Mouse (Mus musculus): ENCODE results near the gene Wiz. TPM values are rescaled to one million over a fixed set of nuclear protein-coding genes. Genes with fewer than 3 reads are reported as not detected.

Wiz gene
- polyA plus RNA-seq, 1 experiment from 2014 or later = 5.8 TPM

- ATAC-seq (ENCODE audit: low read depth) = no peak
- Histone ChIP-seq H3K4me3 (replicated peaks) (no peak overlapping the region), H3K27me3 (0 out of 2 replicates have a peak, but pooled peaks cover 3% of the 10 kb centered on the region), H3K4me1 (replicated peaks) (no peaks in the 10 kb centered on the region), H3K9ac (no peak overlapping the region), H3K36me3 (no peaks in the 10 kb centered on the region), H3K27ac (no peak overlapping the region), H3K9me3 (replicated peaks) (no peaks in the 10 kb centered on the region), H3K4me2 (no peak overlapping the region)
- 69% methylated on average over 6 of the region's 6 CpGs for WGBS (ENCODE audit: insufficient replicate concordance)
- no peak for DNase-seq
Measured at GRCm38 (mm10) chr17:32411898-32412297, 22.7 kb upstream of the Wiz start.

DNA sequence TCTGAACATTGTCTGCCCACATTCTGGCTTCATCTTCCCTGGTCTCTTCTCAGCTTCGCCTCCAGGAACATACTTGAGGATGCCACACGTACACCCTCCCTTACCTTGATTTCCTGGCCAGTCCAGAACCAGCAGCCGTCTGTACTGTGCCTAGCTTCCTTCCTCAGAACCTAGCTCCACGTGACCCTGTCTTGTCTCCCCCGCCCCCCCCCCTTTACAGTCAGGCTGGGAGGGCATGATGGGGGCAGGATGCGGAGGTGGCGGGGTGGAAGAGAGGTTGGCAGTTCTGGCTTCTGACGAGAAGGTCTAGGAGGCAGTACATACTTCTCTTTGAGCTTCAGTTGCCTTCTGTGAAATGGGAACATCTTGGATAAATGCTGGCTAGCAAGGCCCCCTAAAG is 14.2 kb upstream of the Wiz start, which contains the start of gene Rasal3:
Gene Rasal3, minus strand, starts transcription at position 167 of the 400 bp plus-strand sequence.
- Histone ChIP-seq H3K27ac (peak within 1 kb of the TSS; percentile 29), H3K27me3 (no peaks in the 10 kb centered on the region), H3K36me3 (no peaks in the 10 kb centered on the region), H3K4me2 (peak within 1 kb of the TSS; percentile 71), H3K4me3 (replicated peaks) (peak within 1 kb of the TSS; percentile 59), H3K4me1 (replicated peaks) (peaks cover 26% of the 10 kb centered on the region), H3K9me3 (replicated peaks) (no peaks in the 10 kb centered on the region), H3K9ac (peak within 1 kb of the TSS; percentile 66)
- ATAC-seq (ENCODE audit: low read depth) (0 out of 2 replicates have a peak, but pooled peaks have one; percentile 47), DNase-seq (no peak)
- 29% methylated on average over 8 of the region's 8 CpGs for WGBS (ENCODE audit: insufficient replicate concordance)

DNA sequence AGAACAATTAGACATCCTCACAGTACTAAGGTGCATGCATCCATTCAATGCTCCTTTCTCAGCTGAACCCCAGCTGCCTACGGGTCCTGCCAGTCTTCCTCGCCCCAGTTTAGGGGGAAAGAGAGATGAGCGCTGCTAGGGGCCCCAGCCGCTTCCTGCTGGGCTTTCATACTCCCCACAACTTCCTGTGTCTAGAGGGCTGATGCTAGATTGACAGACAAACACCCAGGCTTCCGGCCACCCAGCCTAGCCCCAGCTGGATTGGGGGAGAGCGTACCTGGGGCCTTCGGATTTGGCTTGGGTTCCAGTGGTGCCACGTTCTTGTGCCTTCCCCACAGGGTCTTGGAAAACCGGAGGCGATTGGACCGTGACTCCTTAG is 13.5 kb upstream of the Wiz start:
- Histone ChIP-seq H3K27me3 (0 out of 2 replicates have a peak, but pooled peaks cover 6% of the 10 kb centered on the region), H3K4me2 (peak overlapping the region; percentile 71), H3K9me3 (replicated peaks) (no peaks in the 10 kb centered on the region), H3K36me3 (no peaks in the 10 kb centered on the region), H3K4me1 (replicated peaks) (peaks cover 26% of the 10 kb centered on the region), H3K27ac (no peak overlapping the region), H3K9ac (peak overlapping the region; percentile 66), H3K4me3 (replicated peaks) (peak overlapping the region; percentile 59)
- 29% methylated on average over 11 of the region's 11 CpGs for WGBS (ENCODE audit: insufficient replicate concordance)
- ATAC-seq (ENCODE audit: low read depth) (peak; percentile 81), DNase-seq (peak; percentile 36)

DNA sequence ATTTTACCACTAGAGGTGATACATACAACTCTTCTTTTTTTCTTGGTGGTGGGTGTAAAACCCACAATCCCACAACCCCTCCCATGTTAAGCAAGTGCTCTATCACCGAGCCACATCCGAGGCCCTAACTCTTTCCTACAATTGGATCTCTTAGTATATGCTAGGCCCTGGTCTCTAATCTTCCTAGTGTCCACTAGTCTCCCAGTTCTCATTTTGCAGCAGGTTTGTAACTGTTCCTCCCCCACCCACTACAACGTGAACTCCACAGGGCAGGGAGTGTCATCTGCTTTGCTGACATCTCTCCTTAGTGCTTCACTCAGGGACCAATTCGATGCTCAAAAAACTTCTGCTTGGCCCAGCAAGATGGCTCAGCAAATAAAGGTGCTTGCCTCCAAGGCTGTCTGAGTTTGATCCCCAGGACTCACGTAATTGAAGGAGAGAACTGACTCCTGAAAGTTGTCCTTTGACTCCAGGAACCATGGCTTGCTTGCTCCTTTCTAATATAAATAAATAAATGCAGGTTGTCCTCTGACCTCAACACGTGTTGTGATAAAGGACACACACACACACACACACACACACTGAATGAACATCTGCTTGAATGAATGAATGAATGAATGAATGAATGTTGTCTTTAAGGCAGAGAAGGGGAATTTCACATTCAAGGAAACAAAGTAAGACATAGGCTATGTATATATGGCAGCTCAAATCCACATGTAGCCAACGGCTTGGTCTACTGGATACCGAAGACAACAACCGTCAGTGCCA is 13.0 kb upstream of the Wiz start:
- no peak overlapping the region for H3K27ac ChIP-seq
- WGBS (ENCODE audit: insufficient replicate concordance) = 24% methylated on average over 9 of the region's 9 CpGs
- peak overlapping the region; percentile 66 for H3K9ac ChIP-seq

DNA sequence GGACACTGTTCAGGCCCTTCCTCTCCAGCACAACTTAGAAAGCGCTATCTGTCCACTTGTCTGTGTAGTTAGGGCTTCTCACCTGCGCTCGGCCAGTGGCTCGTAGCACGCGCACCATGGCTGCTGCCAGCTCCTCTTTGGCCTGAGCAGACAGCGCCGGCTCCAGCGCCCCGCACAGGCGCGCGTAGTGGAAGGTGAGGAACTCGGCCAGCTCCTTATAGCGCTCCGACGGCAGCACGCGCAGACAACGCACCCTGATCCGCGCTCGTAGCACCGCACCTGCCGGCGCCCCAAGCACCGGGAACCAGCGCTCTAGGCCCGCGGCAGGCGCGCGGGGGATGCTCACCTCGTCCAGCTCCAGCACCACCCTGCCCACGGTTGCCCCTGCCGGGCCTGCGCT is 7.0 kb upstream of the Wiz start:
- WGBS (ENCODE audit: insufficient replicate concordance) = 67% methylated on average over 37 of the region's 37 CpGs
- Histone ChIP-seq H3K4me3 (replicated peaks) (peak overlapping the region; percentile 18), H3K4me2 (peak overlapping the region; percentile 49), H3K27me3 (peaks cover 46% of the 10 kb centered on the region), H3K27ac (no peak overlapping the region), H3K9ac (no peak overlapping the region), H3K4me1 (replicated peaks) (peaks cover 22% of the 10 kb centered on the region), H3K9me3 (replicated peaks) (no peaks in the 10 kb centered on the region), H3K36me3 (no peaks in the 10 kb centered on the region)
- no peak for DNase-seq
- no peak for ATAC-seq (ENCODE audit: low read depth)

More for the DNA sequence above, 13.0 kb upstream of the Wiz start:
- Histone ChIP-seq H3K36me3 (no peaks in the 10 kb centered on the region), H3K4me3 (replicated peaks) (peak overlapping the region; percentile 59), H3K9me3 (replicated peaks) (no peaks in the 10 kb centered on the region), H3K27me3 (peaks cover 10% of the 10 kb centered on the region), H3K4me2 (peak overlapping the region; percentile 71), H3K4me1 (replicated peaks) (peaks cover 26% of the 10 kb centered on the region)
- no peak for DNase-seq
- no peak; the same call in 1 of the 2 replicates for ATAC-seq (ENCODE audit: low read depth)

- Histone ChIP-seq H3K27ac (no peak overlapping the region), H3K4me2 (no peak overlapping the region), H3K4me1 (replicated peaks) (peaks cover 29% of the 10 kb centered on the region), H3K36me3 (no peaks in the 10 kb centered on the region), H3K4me3 (replicated peaks) (no peak overlapping the region), H3K9me3 (replicated peaks) (no peaks in the 10 kb centered on the region), H3K27me3 (peaks cover 48% of the 10 kb centered on the region), H3K9ac (no peak overlapping the region)
- DNase-seq (no peak), ATAC-seq (ENCODE audit: low read depth) (no peak)
- WGBS (ENCODE audit: insufficient replicate concordance) = 74% methylated on average over 10 of the region's 10 CpGs
Measured at GRCm38 (mm10) chr17:32393944-32394343, 4.7 kb upstream of the Wiz start.

GRCm38 (mm10) chr17:32388370-32389100 is 704 bp downstream of the Wiz start:
- H3K4me1 ChIP-seq (replicated peaks) = peaks cover 43% of the 10 kb centered on the region
- no peaks in the 10 kb centered on the region for H3K9me3 ChIP-seq (replicated peaks)
- H3K9ac ChIP-seq = peak overlapping the region; percentile 81
- H3K36me3 ChIP-seq = no peaks in the 10 kb centered on the region
- peak overlapping the region; percentile 100 for H3K4me2 ChIP-seq
- H3K4me3 ChIP-seq (replicated peaks) = peak overlapping the region; percentile 79
- peak; percentile 69 for ATAC-seq (ENCODE audit: low read depth)
- peak; percentile 53 for DNase-seq
- H3K27ac ChIP-seq = peak overlapping the region; percentile 81
- H3K27me3 ChIP-seq = peaks cover 17% of the 10 kb centered on the region
- WGBS (ENCODE audit: insufficient replicate concordance) = 2% methylated on average over 39 of the region's 39 CpGs

DNA sequence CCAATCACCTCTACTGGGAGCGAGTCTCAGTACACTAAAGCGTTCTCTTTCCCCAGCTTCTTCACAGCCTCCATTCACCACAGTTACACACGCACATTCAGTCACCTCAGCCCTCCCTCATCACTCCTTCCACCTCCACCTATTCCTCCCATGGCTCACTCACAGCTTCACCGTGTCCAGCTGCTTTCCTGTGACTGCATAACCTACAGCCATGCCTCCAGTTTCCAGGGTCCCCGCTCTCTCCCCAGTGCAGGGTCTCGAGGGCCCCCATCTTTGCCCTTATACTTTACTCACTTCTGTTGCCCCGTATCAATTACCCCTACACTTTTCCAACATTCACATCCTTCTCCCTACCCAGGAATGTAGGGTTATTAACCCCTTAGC is 1.3 kb downstream of the Wiz start:
- DNase-seq = no peak
- H3K9ac ChIP-seq = peak overlapping the region; percentile 81; the same call in 1 of the 2 replicates
- H3K27ac ChIP-seq = peak overlapping the region; percentile 81
- no peaks in the 10 kb centered on the region for H3K36me3 ChIP-seq
- no peak for ATAC-seq (ENCODE audit: low read depth)
- H3K4me2 ChIP-seq = peak overlapping the region; percentile 100
- no peaks in the 10 kb centered on the region for H3K9me3 ChIP-seq (replicated peaks)
- H3K27me3 ChIP-seq = peaks cover 15% of the 10 kb centered on the region
- peak overlapping the region; percentile 79 for H3K4me3 ChIP-seq (replicated peaks)
- H3K4me1 ChIP-seq (replicated peaks) = peaks cover 40% of the 10 kb centered on the region
- WGBS (ENCODE audit: insufficient replicate concordance) = 62% methylated on average over 7 of the region's 7 CpGs

DNA sequence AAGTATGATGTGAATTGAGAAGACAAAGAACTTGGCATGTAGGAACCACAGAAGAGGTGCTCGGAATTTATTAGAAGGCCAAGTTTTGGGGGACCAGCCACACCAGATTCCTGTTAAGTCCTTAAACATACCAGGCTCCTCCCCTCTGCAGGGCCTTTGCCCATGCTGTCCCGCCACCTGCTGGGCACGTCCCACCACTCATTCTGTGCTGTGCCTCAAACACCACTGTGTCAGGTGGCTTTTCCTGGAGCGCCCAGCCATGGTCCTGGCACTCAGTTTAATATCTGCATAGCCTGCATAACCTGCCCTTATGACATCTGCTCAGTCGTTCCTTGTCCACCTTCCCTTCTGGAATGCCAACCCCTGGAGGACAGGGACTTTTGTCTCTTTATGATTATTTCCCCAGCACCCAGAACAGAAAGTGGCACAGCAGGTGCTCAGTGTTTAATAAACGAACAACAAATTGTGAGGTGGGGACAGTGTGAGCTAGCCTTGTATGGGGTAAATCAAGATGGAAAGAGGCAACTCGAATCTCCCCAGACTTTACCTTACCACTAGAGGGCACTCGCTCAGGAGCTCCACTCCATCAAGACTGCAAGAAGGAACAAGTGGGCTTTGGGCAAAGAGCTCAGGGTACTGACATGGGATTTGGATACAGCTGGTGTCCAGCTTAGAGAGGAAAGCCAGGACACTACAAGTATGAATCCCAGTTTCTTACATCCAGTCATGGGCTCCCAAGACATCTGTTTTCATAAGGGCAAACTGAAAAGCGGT is 2.4 kb downstream of the Wiz start:
- Histone ChIP-seq H3K4me1 (replicated peaks) (peaks cover 35% of the 10 kb centered on the region), H3K27ac (0 out of 2 replicates have a peak overlapping the region, but pooled peaks have one; percentile 81), H3K4me2 (no peak overlapping the region), H3K27me3 (0 out of 2 replicates have a peak, but pooled peaks cover 8% of the 10 kb centered on the region), H3K9me3 (replicated peaks) (no peaks in the 10 kb centered on the region), H3K4me3 (replicated peaks) (no peak overlapping the region), H3K36me3 (peaks cover 4% of the 10 kb centered on the region; the same call in 1 of the 2 replicates), H3K9ac (no peak overlapping the region)
- DNase-seq = peak; percentile 39
- WGBS (ENCODE audit: insufficient replicate concordance) = 51% methylated on average over 9 of the region's 9 CpGs
- no peak for ATAC-seq (ENCODE audit: low read depth)

DNA sequence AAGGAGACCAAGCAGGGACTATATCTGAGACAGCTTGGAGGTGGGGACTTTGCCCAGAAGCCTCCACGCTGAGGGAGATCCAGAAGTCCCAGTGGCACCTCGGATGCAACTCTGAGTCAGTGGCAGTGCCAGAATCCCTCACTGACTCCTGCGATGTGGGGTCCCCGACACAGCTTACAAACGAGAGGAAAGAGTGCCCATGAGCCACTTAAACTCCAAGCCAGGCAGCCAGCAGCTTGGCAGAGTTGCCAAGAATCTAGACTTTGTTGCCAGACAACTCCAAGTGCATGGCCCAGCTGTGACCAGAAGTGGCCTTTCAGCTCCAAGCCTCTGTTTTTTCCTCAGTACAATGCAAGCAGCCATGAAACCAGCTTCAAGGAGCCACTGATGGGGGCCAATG is 5.6 kb downstream of the Wiz start:
- ATAC-seq (ENCODE audit: low read depth) = no peak
- no peak overlapping the region for H3K27ac ChIP-seq

DNA sequence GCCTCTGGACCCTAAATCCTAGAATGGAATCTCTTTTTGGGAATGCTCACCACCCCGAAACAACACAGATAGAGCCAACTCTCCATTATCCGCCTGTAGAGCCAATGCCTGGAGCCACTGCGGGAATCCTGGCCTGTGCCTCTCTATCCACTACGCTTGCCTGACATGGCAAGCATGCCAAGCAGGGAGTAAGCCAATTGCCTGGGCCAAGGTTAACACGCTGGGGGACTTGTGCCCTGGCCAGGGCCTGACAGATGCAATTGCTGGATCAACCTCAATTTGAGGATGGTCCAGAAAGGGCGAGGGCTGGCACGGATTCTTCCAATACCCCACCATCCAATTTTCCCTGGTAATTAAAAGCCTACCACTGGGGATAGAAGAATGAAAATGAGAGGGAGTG is 6.7 kb downstream of the Wiz start:
- WGBS (ENCODE audit: insufficient replicate concordance) = 73% methylated on average over 7 of the region's 7 CpGs
- Histone ChIP-seq H3K9ac (no peak overlapping the region), H3K27me3 (no peaks in the 10 kb centered on the region), H3K4me1 (replicated peaks) (peaks cover 19% of the 10 kb centered on the region), H3K4me2 (no peak overlapping the region), H3K4me3 (replicated peaks) (no peak overlapping the region), H3K36me3 (peaks cover 14% of the 10 kb centered on the region), H3K27ac (no peak overlapping the region), H3K9me3 (replicated peaks) (no peaks in the 10 kb centered on the region)
- ATAC-seq (ENCODE audit: low read depth) = no peak
- DNase-seq = no peak

More for the DNA sequence above, 5.6 kb downstream of the Wiz start:
- Histone ChIP-seq H3K4me1 (replicated peaks) (peaks cover 24% of the 10 kb centered on the region), H3K36me3 (peaks cover 6% of the 10 kb centered on the region; the same call in 1 of the 2 replicates), H3K9me3 (replicated peaks) (no peaks in the 10 kb centered on the region), H3K27me3 (no peaks in the 10 kb centered on the region), H3K9ac (no peak overlapping the region), H3K4me2 (no peak overlapping the region), H3K4me3 (replicated peaks) (no peak overlapping the region)
- WGBS (ENCODE audit: insufficient replicate concordance) = 71% methylated on average over 5 of the region's 5 CpGs
- no peak for DNase-seq

Measured in liver, embryonic 13.5 days (tissue).